Mouse (Mus musculus): ENCODE measurements at regions not wholly inside any gene's neighbourhood (a gene's known extent, or its start where the extent isn't known, plus 50 kb on each side); places are given as distances from the start of the nearest gene placed in this dataset.

- no peak overlapping the region for H3K4me2 ChIP-seq (ENCODE audit: low read depth, low read length)
- no peak overlapping the region for H3K9ac ChIP-seq (ENCODE audit: low read depth, low read length)
- H3K36me3 ChIP-seq (ENCODE audit: control insufficient read depth, insufficient read depth, low read length), result no peaks in the 10 kb centered on the region
- no peak for ATAC-seq
- no peaks in the 10 kb centered on the region for H3K4me1 ChIP-seq (ENCODE audit: control insufficient read depth, insufficient read depth, low read length)
- H3K27me3 ChIP-seq (replicated peaks; ENCODE audit: control insufficient read depth, insufficient read depth, low read length), result no peaks in the 10 kb centered on the region
- no peak overlapping the region for H3K4me3 ChIP-seq (ENCODE audit: low read length)
- H3K27ac ChIP-seq (ENCODE audit: low read length), result no peak overlapping the region
- no peaks in the 10 kb centered on the region for H3K9me3 ChIP-seq (ENCODE audit: control insufficient read depth, low read length)
These were observed 453.8 kb downstream of the Tmem132b start for GRCm38 (mm10) chr5:125985356-125985755.

- no peak for ATAC-seq
- no peak overlapping the region for H3K27ac ChIP-seq (ENCODE audit: low read length)
- H3K27me3 ChIP-seq (replicated peaks; ENCODE audit: control insufficient read depth, insufficient read depth, low read length), result no peaks in the 10 kb centered on the region
- no peaks in the 10 kb centered on the region for H3K36me3 ChIP-seq (ENCODE audit: control insufficient read depth, insufficient read depth, low read length)
- H3K4me2 ChIP-seq (ENCODE audit: low read depth, low read length), result no peak overlapping the region
- no peaks in the 10 kb centered on the region for H3K9me3 ChIP-seq (ENCODE audit: control insufficient read depth, low read length)
- no peak overlapping the region for H3K4me3 ChIP-seq (ENCODE audit: low read length)
- 62% methylated on average over 8 of the region's 8 CpGs for WGBS
- no peak overlapping the region for H3K9ac ChIP-seq (ENCODE audit: low read depth, low read length)
- H3K4me1 ChIP-seq (ENCODE audit: control insufficient read depth, insufficient read depth, low read length), result no peaks in the 10 kb centered on the region
These were observed 465.6 kb downstream of the Tmem132b start for GRCm38 (mm10) chr5:125997173-125997572.

GRCm38 (mm10) chr5:126007871-126008270, 476.3 kb downstream of the Tmem132b start:
- Histone ChIP-seq H3K27ac (ENCODE audit: low read length) (no peak overlapping the region), H3K9ac (ENCODE audit: low read depth, low read length) (no peak overlapping the region), H3K27me3 (replicated peaks; ENCODE audit: control insufficient read depth, insufficient read depth, low read length) (no peaks in the 10 kb centered on the region), H3K4me1 (ENCODE audit: control insufficient read depth, insufficient read depth, low read length) (no peaks in the 10 kb centered on the region), H3K36me3 (ENCODE audit: control insufficient read depth, insufficient read depth, low read length) (no peaks in the 10 kb centered on the region), H3K4me3 (ENCODE audit: low read length) (no peak overlapping the region), H3K9me3 (ENCODE audit: control insufficient read depth, low read length) (no peaks in the 10 kb centered on the region; the same call in 1 of the 2 replicates), H3K4me2 (ENCODE audit: low read depth, low read length) (no peak overlapping the region)
- 54% methylated on average over 4 of the region's 4 CpGs for WGBS
- no peak for ATAC-seq

- no peak overlapping the region for H3K9ac ChIP-seq (ENCODE audit: low read depth, low read length)
- H3K27ac ChIP-seq (ENCODE audit: low read length), result no peak overlapping the region
- no peak for ATAC-seq
- H3K27me3 ChIP-seq (replicated peaks; ENCODE audit: control insufficient read depth, insufficient read depth, low read length), result no peaks in the 10 kb centered on the region
- no peak overlapping the region for H3K4me2 ChIP-seq (ENCODE audit: low read depth, low read length)
- H3K4me1 ChIP-seq (ENCODE audit: control insufficient read depth, insufficient read depth, low read length), result no peaks in the 10 kb centered on the region
- no peak overlapping the region for H3K4me3 ChIP-seq (ENCODE audit: low read length)
- no peaks in the 10 kb centered on the region; the same call in 1 of the 2 replicates for H3K9me3 ChIP-seq (ENCODE audit: control insufficient read depth, low read length)
- H3K36me3 ChIP-seq (ENCODE audit: control insufficient read depth, insufficient read depth, low read length), result no peaks in the 10 kb centered on the region
- 80% methylated on average over 8 of the region's 8 CpGs for WGBS
These were observed 476.7 kb downstream of the Tmem132b start for GRCm38 (mm10) chr5:126008321-126008720.

- Histone ChIP-seq H3K9ac (ENCODE audit: low read depth, low read length) (no peak overlapping the region), H3K4me2 (ENCODE audit: low read depth, low read length) (no peak overlapping the region), H3K27me3 (replicated peaks; ENCODE audit: control insufficient read depth, insufficient read depth, low read length) (no peaks in the 10 kb centered on the region), H3K9me3 (ENCODE audit: control insufficient read depth, low read length) (no peaks in the 10 kb centered on the region), H3K36me3 (ENCODE audit: control insufficient read depth, insufficient read depth, low read length) (no peaks in the 10 kb centered on the region), H3K4me3 (ENCODE audit: low read length) (no peak overlapping the region), H3K4me1 (ENCODE audit: control insufficient read depth, insufficient read depth, low read length) (no peaks in the 10 kb centered on the region), H3K27ac (ENCODE audit: low read length) (no peak overlapping the region)
- no peak for ATAC-seq
- WGBS, result 73% methylated on average over 8 of the region's 8 CpGs
These were observed 488.2 kb downstream of the Tmem132b start for GRCm38 (mm10) chr5:126019781-126020180.

GRCm38 (mm10) chr5:126023906-126024305, 492.3 kb downstream of the Tmem132b start:
- Histone ChIP-seq H3K27me3 (replicated peaks; ENCODE audit: control insufficient read depth, insufficient read depth, low read length) (no peaks in the 10 kb centered on the region), H3K27ac (ENCODE audit: low read length) (no peak overlapping the region), H3K9me3 (ENCODE audit: control insufficient read depth, low read length) (no peaks in the 10 kb centered on the region), H3K4me3 (ENCODE audit: low read length) (no peak overlapping the region), H3K4me2 (ENCODE audit: low read depth, low read length) (no peak overlapping the region), H3K36me3 (ENCODE audit: control insufficient read depth, insufficient read depth, low read length) (no peaks in the 10 kb centered on the region), H3K9ac (ENCODE audit: low read depth, low read length) (no peak overlapping the region), H3K4me1 (ENCODE audit: control insufficient read depth, insufficient read depth, low read length) (no peaks in the 10 kb centered on the region)
- no peak for ATAC-seq
- WGBS, result 41% methylated on average over 2 of the region's 2 CpGs

GRCm38 (mm10) chr5:126034846-126035245, 503.3 kb downstream of the Tmem132b start:
- H3K9me3 ChIP-seq (ENCODE audit: control insufficient read depth, low read length), result no peaks in the 10 kb centered on the region
- no peak for ATAC-seq
- H3K4me1 ChIP-seq (ENCODE audit: control insufficient read depth, insufficient read depth, low read length), result no peaks in the 10 kb centered on the region
- H3K4me2 ChIP-seq (ENCODE audit: low read depth, low read length), result no peak overlapping the region
- H3K27me3 ChIP-seq (replicated peaks; ENCODE audit: control insufficient read depth, insufficient read depth, low read length), result no peaks in the 10 kb centered on the region
- H3K27ac ChIP-seq (ENCODE audit: low read length), result no peak overlapping the region
- 89% methylated on average over 1 of the region's 1 CpGs for WGBS
- H3K36me3 ChIP-seq (ENCODE audit: control insufficient read depth, insufficient read depth, low read length), result no peaks in the 10 kb centered on the region
- H3K4me3 ChIP-seq (ENCODE audit: low read length), result no peak overlapping the region
- no peak overlapping the region for H3K9ac ChIP-seq (ENCODE audit: low read depth, low read length)

- Histone ChIP-seq H3K4me2 (ENCODE audit: low read depth, low read length) (no peak overlapping the region), H3K9ac (ENCODE audit: low read depth, low read length) (no peak overlapping the region), H3K27ac (ENCODE audit: low read length) (no peak overlapping the region), H3K36me3 (ENCODE audit: control insufficient read depth, insufficient read depth, low read length) (no peaks in the 10 kb centered on the region), H3K9me3 (ENCODE audit: control insufficient read depth, low read length) (no peaks in the 10 kb centered on the region), H3K4me1 (ENCODE audit: control insufficient read depth, insufficient read depth, low read length) (no peaks in the 10 kb centered on the region), H3K27me3 (replicated peaks; ENCODE audit: control insufficient read depth, insufficient read depth, low read length) (no peaks in the 10 kb centered on the region), H3K4me3 (ENCODE audit: low read length) (no peak overlapping the region)
- 6% methylated on average over 1 of the region's 1 CpGs for WGBS
- no peak for ATAC-seq
These were observed 505.1 kb downstream of the Tmem132b start for GRCm38 (mm10) chr5:126036686-126037085.

- whole genome bisulfite sequencing, result 80% methylated on average over 3 of the region's 3 CpGs
- H3K27ac ChIP-seq (ENCODE audit: low read length), result no peak overlapping the region
- ATAC-seq, result no peak
These were observed 514.2 kb downstream of the Tmem132b start for GRCm38 (mm10) chr5:126045761-126046160.

GRCm38 (mm10) chr5:126063644-126064043, 532.1 kb downstream of the Tmem132b start:
- ATAC-seq, result no peak
- H3K9me3 ChIP-seq (ENCODE audit: control insufficient read depth, low read length), result no peaks in the 10 kb centered on the region
- no peak overlapping the region for H3K4me2 ChIP-seq (ENCODE audit: low read depth, low read length)

More at GRCm38 (mm10) chr5:126045761-126046160, 514.2 kb downstream of the Tmem132b start:
- Histone ChIP-seq H3K4me3 (ENCODE audit: low read length) (no peak overlapping the region), H3K27me3 (replicated peaks; ENCODE audit: control insufficient read depth, insufficient read depth, low read length) (no peaks in the 10 kb centered on the region), H3K4me1 (ENCODE audit: control insufficient read depth, insufficient read depth, low read length) (no peaks in the 10 kb centered on the region), H3K9ac (ENCODE audit: low read depth, low read length) (no peak overlapping the region), H3K36me3 (ENCODE audit: control insufficient read depth, insufficient read depth, low read length) (no peaks in the 10 kb centered on the region), H3K4me2 (ENCODE audit: low read depth, low read length) (no peak overlapping the region), H3K9me3 (ENCODE audit: control insufficient read depth, low read length) (no peaks in the 10 kb centered on the region; the same call in 1 of the 2 replicates)

More at GRCm38 (mm10) chr5:126063644-126064043, 532.1 kb downstream of the Tmem132b start:
- Histone ChIP-seq H3K27me3 (replicated peaks; ENCODE audit: control insufficient read depth, insufficient read depth, low read length) (no peaks in the 10 kb centered on the region), H3K4me3 (ENCODE audit: low read length) (no peak overlapping the region), H3K27ac (ENCODE audit: low read length) (no peak overlapping the region), H3K4me1 (ENCODE audit: control insufficient read depth, insufficient read depth, low read length) (no peaks in the 10 kb centered on the region), H3K9ac (ENCODE audit: low read depth, low read length) (no peak overlapping the region), H3K36me3 (ENCODE audit: control insufficient read depth, insufficient read depth, low read length) (no peaks in the 10 kb centered on the region)
